Mouse (Mus musculus) mesoderm, embryonic 11.5 days (tissue): ENCODE data around the gene Hist2h3b.
"Not testable (repeated sequence)": the region's sequence is repeated elsewhere in the genome, so short reads cannot be mapped to it uniquely, and the experiment has no call there.

Source experiments
- DNase-seq: peaks from one replicate; pipeline ENCODE4 v3.0.0-alpha.2; 2012; ENCODE audit warnings: low read depth, low spot score

The Hist2h3b gene

DNA sequence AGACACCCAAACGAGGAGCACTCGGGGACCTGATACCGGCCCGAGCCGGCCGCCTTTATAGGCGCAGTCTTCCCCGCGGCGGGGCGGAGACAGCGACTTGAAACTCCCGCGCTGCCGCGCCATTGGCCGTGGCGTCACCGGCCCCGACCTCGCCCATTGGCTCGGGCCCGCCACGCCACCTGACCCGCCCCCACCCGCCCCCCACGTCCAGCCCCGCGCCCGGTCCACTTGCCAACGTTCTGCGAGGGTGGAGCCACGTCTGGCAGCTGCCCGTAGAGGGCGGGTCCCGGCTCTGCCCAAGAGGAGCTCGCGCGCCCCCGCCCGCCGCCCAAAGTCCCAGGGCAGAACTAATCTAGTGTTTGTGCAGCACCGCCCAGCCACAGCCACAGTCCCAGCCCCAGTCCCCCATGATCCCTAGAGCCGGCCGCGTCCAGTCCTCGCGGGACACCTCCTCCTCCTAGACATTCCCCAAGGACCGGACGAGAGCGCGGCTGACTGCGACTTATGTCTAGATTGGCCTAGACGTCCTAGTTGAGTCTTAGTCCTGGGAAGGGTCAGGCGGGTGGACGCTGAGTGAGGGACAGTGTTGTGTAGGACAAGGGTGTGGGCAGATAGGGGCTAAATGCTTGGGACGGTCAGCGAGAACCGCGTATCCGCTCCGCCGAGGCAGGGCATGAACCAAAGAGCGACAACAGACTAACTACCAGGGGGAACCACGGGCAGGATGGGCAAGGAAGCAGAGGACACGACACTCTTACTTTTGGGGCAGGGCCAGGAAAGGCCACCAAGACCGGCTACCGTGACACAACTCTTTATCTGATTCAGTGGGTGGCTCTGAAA, 29.3 kb upstream of the Hist2h3b start, which contains the start of gene Hist2h3c2:
Hist2h3c2 (minus strand) TSS at position 174 of the 840 bp plus-strand sequence.
- not testable (repeated sequence) for DNase-seq

- not testable (repeated sequence) for DNase-seq
Measured at GRCm38 (mm10) chr3:96239949-96240798, 28.3 kb upstream of the Hist2h3b start, which contains the start of gene Hist2h2aa2. TSS of gene Hist2h2aa2 (minus strand) at chr3:96240276.

- DNase-seq: no peak
Measured at GRCm38 (mm10) chr3:96240799-96241197, 27.7 kb upstream of the Hist2h3b start.

GRCm38 (mm10) chr3:96243921-96244572, 24.4 kb upstream of the Hist2h3b start:
- DNase-seq: no peak

GRCm38 (mm10) chr3:96245003-96245886, 23.2 kb upstream of the Hist2h3b start, which contains the start of gene Hist2h2aa1:
TSS of gene Hist2h2aa1 (plus strand) at chr3:96245497.
- DNase-seq: peak; percentile 76

- not testable (repeated sequence) for DNase-seq
Measured at GRCm38 (mm10) chr3:96246018-96246417, 22.4 kb upstream of the Hist2h3b start.

DNA sequence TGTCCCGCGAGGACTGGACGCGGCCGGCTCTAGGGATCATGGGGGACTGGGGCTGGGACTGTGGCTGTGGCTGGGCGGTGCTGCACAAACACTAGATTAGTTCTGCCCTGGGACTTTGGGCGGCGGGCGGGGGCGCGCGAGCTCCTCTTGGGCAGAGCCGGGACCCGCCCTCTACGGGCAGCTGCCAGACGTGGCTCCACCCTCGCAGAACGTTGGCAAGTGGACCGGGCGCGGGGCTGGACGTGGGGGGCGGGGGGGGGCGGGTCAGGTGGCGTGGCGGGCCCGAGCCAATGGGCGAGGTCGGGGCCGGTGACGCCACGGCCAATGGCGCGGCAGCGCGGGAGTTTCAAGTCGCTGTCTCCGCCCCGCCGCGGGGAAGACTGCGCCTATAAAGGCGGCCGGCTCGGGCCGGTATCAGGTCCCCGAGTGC, 22.0 kb upstream of the Hist2h3b start, which contains the start of gene Hist2h3c1:
Hist2h3c1 (plus strand) TSS at position 259 of the 430 bp plus-strand sequence.
- DNase-seq: not testable (repeated sequence)

DNA sequence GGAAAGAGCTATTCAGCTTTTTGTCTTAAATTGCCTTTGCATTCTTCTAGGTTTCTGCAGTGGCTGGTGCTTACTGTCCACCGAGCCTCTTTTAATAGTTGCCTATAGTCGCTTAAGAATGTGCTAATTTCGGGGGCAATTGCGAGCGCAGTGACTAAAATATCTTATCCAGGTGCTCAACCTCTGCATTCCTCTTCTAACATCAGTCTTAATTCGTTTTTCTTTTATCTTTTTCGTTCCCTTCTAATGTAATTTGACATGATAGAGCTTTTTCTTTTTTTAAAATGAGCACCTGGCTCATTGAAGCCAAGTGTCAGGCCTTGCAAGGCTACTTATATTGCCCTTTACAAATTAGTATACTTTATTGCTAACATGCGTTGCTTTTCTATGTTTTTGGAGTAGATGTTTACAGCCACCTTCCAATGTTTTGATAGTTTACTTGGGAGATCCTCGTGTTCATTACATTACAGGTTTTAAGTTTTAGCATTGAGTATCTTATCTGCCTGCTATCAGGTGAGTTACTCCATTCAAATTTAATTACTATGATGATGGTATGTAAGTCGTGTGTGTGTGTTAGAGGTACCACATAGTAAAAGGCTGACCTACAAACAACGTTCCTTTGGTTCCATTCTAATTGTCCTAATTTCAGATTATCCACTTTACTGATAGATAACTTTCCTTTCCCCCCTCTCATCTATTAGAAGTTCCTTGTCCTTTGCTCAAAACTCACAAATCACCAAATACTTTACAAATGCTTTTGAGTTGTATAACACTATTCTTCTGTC, 20.9 kb upstream of the Hist2h3b start:
- no peak for DNase-seq

DNA sequence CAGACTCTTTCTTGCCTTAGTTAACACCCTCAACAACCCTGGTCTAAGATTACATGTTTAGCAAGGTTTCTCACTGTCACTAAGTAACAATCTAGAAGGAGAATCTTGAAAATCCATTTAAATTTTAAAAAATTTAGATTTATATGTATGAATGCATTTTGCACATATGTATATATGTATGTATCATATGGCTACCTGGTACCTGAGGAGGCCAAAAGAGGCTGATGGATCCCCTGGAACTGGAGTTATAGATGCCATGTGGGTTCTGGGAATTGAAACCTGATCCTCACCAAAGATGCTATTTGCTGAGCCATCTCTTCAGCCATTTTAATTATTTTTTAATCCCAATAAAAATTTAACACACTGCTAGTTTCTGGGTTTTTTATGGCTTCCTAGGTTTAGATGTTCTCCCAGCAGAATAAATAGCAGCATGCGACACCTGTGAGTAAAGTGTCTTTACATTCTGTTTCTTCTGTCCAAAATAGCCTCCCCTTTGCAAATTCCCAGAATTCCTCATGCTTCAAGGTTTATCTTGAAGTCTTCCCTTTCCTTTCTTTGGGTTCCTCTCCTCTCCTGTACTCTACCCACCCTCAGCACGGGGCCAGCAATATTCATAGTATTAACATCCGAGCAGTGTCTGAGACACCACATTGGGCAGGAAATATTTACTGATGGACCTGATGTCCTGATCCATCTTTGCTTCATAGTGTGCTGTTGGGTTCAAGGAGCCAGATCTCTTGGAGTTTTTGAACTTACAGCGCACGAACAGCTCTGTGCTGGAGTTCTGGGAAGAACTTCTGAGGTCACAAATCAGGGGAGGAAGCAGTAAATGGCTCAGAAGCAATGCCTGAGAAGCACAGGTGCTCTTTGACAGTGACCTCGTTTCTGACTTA, 20.1 kb upstream of the Hist2h3b start:
- DNase-seq: no peak

DNA sequence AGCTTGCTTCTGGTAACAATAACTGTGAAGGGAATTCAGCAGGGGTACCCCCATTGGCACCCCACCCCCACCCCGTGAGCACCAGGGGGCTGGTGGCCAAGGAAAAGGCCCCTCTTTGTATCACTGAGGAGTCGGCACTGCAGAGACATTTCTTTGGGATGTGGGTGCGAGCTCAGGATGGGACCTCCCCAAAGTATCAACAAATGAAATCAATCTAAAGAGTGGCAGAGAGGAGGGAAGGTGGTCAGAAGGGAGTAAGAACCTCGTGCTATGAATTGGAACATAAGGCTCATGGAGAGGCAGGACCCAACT, 19.5 kb upstream of the Hist2h3b start:
- no peak for DNase-seq

- no peak for DNase-seq
Measured at GRCm38 (mm10) chr3:96250890-96251289, 17.6 kb upstream of the Hist2h3b start.

DNA sequence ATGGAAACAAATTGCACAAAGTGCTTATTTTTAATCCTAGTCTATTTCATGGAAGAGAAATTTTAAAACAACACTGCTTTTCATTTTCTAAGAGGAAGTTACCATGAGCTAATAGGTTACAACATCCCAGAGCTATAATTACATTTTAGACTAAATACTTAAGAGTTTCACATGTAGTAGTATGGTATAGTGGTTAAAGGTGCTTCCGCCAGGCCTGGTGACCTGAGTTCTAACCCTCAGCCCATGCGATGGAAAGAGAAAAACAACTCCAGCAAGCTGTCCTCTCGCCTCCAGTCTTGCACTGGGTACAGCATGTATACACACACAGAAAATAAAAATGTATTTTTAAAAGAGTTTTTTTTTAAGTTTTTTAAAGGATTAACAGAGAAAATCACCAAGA, 16.7 kb upstream of the Hist2h3b start:
- no peak for DNase-seq

DNA sequence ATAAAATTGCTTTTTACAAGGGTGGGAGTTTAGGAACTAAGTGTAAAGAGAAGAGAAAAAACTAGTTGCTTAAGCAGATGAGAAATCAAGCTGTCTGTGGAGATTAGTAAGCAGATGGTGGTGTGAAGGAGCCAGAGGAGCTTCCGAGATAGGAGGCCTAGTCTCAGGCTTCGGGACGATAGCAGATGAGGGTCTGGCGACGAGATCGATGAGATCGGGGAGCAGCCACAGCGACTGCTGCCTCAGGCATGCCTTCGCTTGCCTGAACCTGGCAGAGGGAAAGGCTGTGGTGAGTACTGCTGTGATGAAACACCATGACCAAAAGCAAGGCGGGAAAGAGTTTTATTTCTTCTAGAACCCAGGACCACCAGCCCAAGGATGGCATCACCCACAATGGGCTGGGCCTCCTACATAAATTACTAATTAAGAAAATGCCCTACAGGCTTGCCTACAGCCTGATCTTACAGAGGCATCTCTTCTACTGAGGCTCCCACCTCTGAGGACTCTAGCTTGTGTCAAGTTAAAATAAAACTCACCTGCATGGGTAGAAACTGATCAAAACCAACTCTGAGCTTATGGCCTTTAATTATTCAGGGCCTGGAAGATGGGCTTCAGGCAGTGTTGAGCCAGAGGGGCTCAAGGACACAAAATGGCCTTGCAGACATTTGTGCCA, 13.6 kb upstream of the Hist2h3b start:
- DNase-seq: no peak

DNA sequence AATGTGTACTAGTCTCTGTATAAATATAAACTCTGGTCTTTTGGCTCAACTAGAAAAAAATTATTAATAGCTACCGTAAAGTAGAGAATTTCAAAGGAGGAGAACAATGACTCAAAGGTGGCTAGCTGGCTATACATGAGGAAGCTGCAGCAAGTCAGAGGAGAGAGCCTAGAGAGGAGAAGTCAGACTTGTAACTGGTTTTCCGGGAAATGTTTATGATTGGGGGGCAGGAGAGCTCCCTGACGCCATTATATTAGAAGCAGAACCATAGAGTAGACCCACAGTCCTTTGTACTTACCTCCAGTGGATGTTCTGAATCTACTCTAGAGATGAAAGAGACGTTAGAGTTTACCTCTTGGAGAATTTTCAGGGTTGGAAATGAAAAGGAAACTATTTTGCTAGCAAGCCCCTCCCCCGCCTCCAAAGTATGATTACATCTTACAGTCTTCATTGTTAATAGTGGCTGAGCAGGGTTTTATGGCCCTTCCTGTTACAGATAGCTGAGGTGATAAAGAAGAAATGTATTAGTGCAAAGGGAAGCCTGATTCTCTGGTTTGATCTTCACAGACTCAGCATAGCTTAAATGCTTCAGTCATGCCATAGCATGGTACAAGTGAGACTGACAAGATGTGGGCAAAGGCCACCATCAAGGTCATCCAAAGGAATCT, 12.4 kb upstream of the Hist2h3b start:
- no peak for DNase-seq

DNA sequence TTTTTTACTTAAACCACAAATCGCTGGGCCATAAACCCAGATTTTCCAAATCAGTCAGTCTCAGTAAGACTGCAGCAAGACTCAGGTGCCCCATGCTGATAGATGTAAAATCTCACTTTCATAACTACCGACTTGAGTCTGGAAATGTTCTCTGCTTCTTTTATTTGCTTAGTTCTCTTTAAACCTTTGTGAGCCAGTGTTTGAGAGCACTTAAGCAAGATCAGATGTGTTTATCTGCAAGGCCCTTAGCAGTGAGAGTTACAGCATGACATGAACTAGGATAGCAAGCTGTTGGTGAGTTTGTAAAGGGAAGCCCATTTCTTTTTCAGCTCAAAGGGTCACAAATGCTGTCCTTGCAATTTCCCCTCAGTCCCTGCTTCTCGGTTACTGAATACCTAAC, 11.3 kb upstream of the Hist2h3b start:
- DNase-seq: no peak

GRCm38 (mm10) chr3:96260220-96260619, 8.2 kb upstream of the Hist2h3b start:
- DNase-seq: no peak

- no peak for DNase-seq
Measured at GRCm38 (mm10) chr3:96261623-96262022, 6.8 kb upstream of the Hist2h3b start.
